Mouse (Mus musculus): ENCODE measurements around the gene Ptprn2. TPM values are rescaled to one million over a fixed set of nuclear protein-coding genes. Genes with fewer than 3 reads are reported as not detected.

Gene Ptprn2
- polyA plus RNA-seq, 1 experiment from 2014 or later, result 15.8 TPM

GRCm38 (mm10) chr12:116770911-116771310, 285.4 kb downstream of the Ptprn2 start:
- DNase-seq, result no peak
- no peak for ATAC-seq (ENCODE audit: low FRiP score, low TSS enrichment)

GRCm38 (mm10) chr12:116771493-116771892, 286.0 kb downstream of the Ptprn2 start:
- ATAC-seq (ENCODE audit: low FRiP score, low TSS enrichment) (no peak), DNase-seq (no peak)
- no peaks in the 10 kb centered on the region for H3K9me3 ChIP-seq (ENCODE audit: control insufficient read depth, low read length)
- H3K4me2 ChIP-seq (ENCODE audit: low read length), result no peak overlapping the region
- no peak overlapping the region for H3K4me3 ChIP-seq (replicated peaks; ENCODE audit: low read depth, low read length)
- no peaks in the 10 kb centered on the region for H3K27me3 ChIP-seq (ENCODE audit: control insufficient read depth, insufficient read depth, low read length)
- H3K36me3 ChIP-seq (ENCODE audit: control insufficient read depth, insufficient read depth, low read length), result no peaks in the 10 kb centered on the region
- 83% methylated on average over 4 of the region's 4 CpGs for WGBS
- H3K9ac ChIP-seq (replicated peaks; ENCODE audit: low read length), result no peak overlapping the region
- H3K27ac ChIP-seq (replicated peaks; ENCODE audit: low read depth, low read length), result no peak overlapping the region
- H3K4me1 ChIP-seq (ENCODE audit: control insufficient read depth, insufficient read depth, low read length), result no peaks in the 10 kb centered on the region

More at GRCm38 (mm10) chr12:116770911-116771310, 285.4 kb downstream of the Ptprn2 start:
- Histone ChIP-seq H3K4me3 (replicated peaks; ENCODE audit: low read depth, low read length) (no peak overlapping the region), H3K9ac (replicated peaks; ENCODE audit: low read length) (no peak overlapping the region), H3K36me3 (ENCODE audit: control insufficient read depth, insufficient read depth, low read length) (no peaks in the 10 kb centered on the region), H3K27ac (replicated peaks; ENCODE audit: low read depth, low read length) (no peak overlapping the region), H3K4me2 (ENCODE audit: low read length) (no peak overlapping the region), H3K27me3 (ENCODE audit: control insufficient read depth, insufficient read depth, low read length) (no peaks in the 10 kb centered on the region), H3K9me3 (ENCODE audit: control insufficient read depth, low read length) (no peaks in the 10 kb centered on the region), H3K4me1 (ENCODE audit: control insufficient read depth, insufficient read depth, low read length) (no peaks in the 10 kb centered on the region)
- 74% methylated on average over 6 of the region's 6 CpGs for WGBS

GRCm38 (mm10) chr12:116772081-116772566, 286.6 kb downstream of the Ptprn2 start:
- 38% methylated on average over 7 of the region's 7 CpGs for WGBS
- ATAC-seq (ENCODE audit: low FRiP score, low TSS enrichment) (no peak), DNase-seq (no peak)
- Histone ChIP-seq H3K4me3 (replicated peaks; ENCODE audit: low read depth, low read length) (no peak overlapping the region), H3K9me3 (ENCODE audit: control insufficient read depth, low read length) (no peaks in the 10 kb centered on the region), H3K4me1 (ENCODE audit: control insufficient read depth, insufficient read depth, low read length) (no peaks in the 10 kb centered on the region), H3K4me2 (ENCODE audit: low read length) (no peak overlapping the region), H3K9ac (replicated peaks; ENCODE audit: low read length) (no peak overlapping the region), H3K27ac (replicated peaks; ENCODE audit: low read depth, low read length) (no peak overlapping the region), H3K27me3 (ENCODE audit: control insufficient read depth, insufficient read depth, low read length) (no peaks in the 10 kb centered on the region), H3K36me3 (ENCODE audit: control insufficient read depth, insufficient read depth, low read length) (no peaks in the 10 kb centered on the region)

- H3K27me3 ChIP-seq (ENCODE audit: control insufficient read depth, insufficient read depth, low read length), result no peaks in the 10 kb centered on the region
- ATAC-seq (ENCODE audit: low FRiP score, low TSS enrichment) (no peak), DNase-seq (no peak)
- H3K9ac ChIP-seq (replicated peaks; ENCODE audit: low read length), result no peak overlapping the region
- H3K27ac ChIP-seq (replicated peaks; ENCODE audit: low read depth, low read length), result no peak overlapping the region
- H3K9me3 ChIP-seq (ENCODE audit: control insufficient read depth, low read length), result no peaks in the 10 kb centered on the region
- no peaks in the 10 kb centered on the region for H3K4me1 ChIP-seq (ENCODE audit: control insufficient read depth, insufficient read depth, low read length)
- H3K36me3 ChIP-seq (ENCODE audit: control insufficient read depth, insufficient read depth, low read length), result no peaks in the 10 kb centered on the region
- H3K4me3 ChIP-seq (replicated peaks; ENCODE audit: low read depth, low read length), result no peak overlapping the region
- WGBS, result 94% methylated on average over 3 of the region's 3 CpGs
- H3K4me2 ChIP-seq (ENCODE audit: low read length), result no peak overlapping the region
Observed at GRCm38 (mm10) chr12:116773344-116773743, 287.8 kb downstream of the Ptprn2 start.

- ATAC-seq (ENCODE audit: low FRiP score, low TSS enrichment), result no peak
- Histone ChIP-seq H3K9me3 (ENCODE audit: control insufficient read depth, low read length) (no peaks in the 10 kb centered on the region), H3K4me3 (replicated peaks; ENCODE audit: low read depth, low read length) (no peak overlapping the region), H3K4me1 (ENCODE audit: control insufficient read depth, insufficient read depth, low read length) (no peaks in the 10 kb centered on the region), H3K27ac (replicated peaks; ENCODE audit: low read depth, low read length) (no peak overlapping the region), H3K36me3 (ENCODE audit: control insufficient read depth, insufficient read depth, low read length) (no peaks in the 10 kb centered on the region), H3K4me2 (ENCODE audit: low read length) (no peak overlapping the region), H3K27me3 (ENCODE audit: control insufficient read depth, insufficient read depth, low read length) (no peaks in the 10 kb centered on the region), H3K9ac (replicated peaks; ENCODE audit: low read length) (no peak overlapping the region)
- no peak for DNase-seq
- 94% methylated on average over 8 of the region's 8 CpGs for WGBS
Observed at GRCm38 (mm10) chr12:116776447-116776846, 290.9 kb downstream of the Ptprn2 start.

- H3K9ac ChIP-seq (replicated peaks; ENCODE audit: low read length), result no peak overlapping the region
- 30% methylated on average over 4 of the region's 4 CpGs for WGBS
- H3K36me3 ChIP-seq (ENCODE audit: control insufficient read depth, insufficient read depth, low read length), result no peaks in the 10 kb centered on the region
- no peaks in the 10 kb centered on the region for H3K9me3 ChIP-seq (ENCODE audit: control insufficient read depth, low read length)
- H3K4me2 ChIP-seq (ENCODE audit: low read length), result no peak overlapping the region
- DNase-seq (peak; percentile 19), ATAC-seq (ENCODE audit: low FRiP score, low TSS enrichment) (no peak; the same call in 1 of the 2 replicates)
- H3K4me1 ChIP-seq (ENCODE audit: control insufficient read depth, insufficient read depth, low read length), result no peaks in the 10 kb centered on the region
- no peak overlapping the region for H3K4me3 ChIP-seq (replicated peaks; ENCODE audit: low read depth, low read length)
- H3K27me3 ChIP-seq (ENCODE audit: control insufficient read depth, insufficient read depth, low read length), result no peaks in the 10 kb centered on the region
- H3K27ac ChIP-seq (replicated peaks; ENCODE audit: low read depth, low read length), result 0 out of 2 replicates have a peak overlapping the region, but pooled peaks have one; percentile 9
Observed at GRCm38 (mm10) chr12:116778095-116779090, 292.9 kb downstream of the Ptprn2 start.

DNA sequence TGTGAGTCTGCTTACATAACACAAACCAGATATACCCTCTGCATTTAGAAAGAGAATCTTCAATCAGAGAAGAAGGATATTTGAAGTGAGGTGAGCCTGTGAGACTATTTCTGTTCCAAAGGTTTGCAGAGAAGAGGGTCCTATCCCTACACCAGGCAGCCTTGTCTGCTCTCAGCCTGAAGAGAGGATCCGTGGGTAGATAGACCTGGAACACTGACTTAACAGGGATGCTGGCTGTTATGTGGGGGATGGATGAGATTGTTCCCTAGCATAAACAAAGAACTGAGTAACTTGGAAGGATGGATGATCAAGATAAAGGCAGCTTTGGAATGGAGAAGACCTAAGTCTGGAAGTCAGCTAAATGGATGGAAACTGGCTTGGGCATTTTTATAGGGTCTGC, 294.9 kb downstream of the Ptprn2 start:
- Histone ChIP-seq H3K9ac (replicated peaks; ENCODE audit: low read length) (no peak overlapping the region), H3K4me3 (replicated peaks; ENCODE audit: low read depth, low read length) (no peak overlapping the region), H3K4me2 (ENCODE audit: low read length) (no peak overlapping the region), H3K27ac (replicated peaks; ENCODE audit: low read depth, low read length) (no peak overlapping the region), H3K9me3 (ENCODE audit: control insufficient read depth, low read length) (no peaks in the 10 kb centered on the region), H3K27me3 (ENCODE audit: control insufficient read depth, insufficient read depth, low read length) (no peaks in the 10 kb centered on the region), H3K36me3 (ENCODE audit: control insufficient read depth, insufficient read depth, low read length) (no peaks in the 10 kb centered on the region), H3K4me1 (ENCODE audit: control insufficient read depth, insufficient read depth, low read length) (no peaks in the 10 kb centered on the region)
- no peak for ATAC-seq (ENCODE audit: low FRiP score, low TSS enrichment)
- DNase-seq, result no peak
- 95% methylated on average over 1 of the region's 1 CpGs for WGBS

DNA sequence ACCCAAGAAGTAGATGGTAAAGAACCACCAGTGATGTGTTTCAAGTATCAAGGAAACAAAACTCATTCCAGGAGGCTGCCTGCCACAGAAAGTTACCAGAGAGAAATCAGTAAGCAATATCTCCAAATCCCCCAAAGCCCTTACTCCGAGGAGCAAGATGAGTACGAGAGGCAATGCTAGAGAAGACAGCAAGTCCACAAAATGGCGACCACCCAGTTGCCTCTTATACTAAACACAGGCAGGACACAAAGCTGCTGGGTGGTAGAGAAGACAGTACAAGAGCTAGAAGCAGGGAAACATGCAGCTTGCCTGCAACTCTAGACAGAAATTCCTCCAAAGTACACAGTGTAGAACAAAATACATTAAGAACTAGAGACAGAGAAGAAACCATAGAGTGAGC, 300.2 kb downstream of the Ptprn2 start:
- no peaks in the 10 kb centered on the region for H3K36me3 ChIP-seq (ENCODE audit: control insufficient read depth, insufficient read depth, low read length)
- H3K27ac ChIP-seq (replicated peaks; ENCODE audit: low read depth, low read length), result no peak overlapping the region
- H3K9me3 ChIP-seq (ENCODE audit: control insufficient read depth, low read length), result no peaks in the 10 kb centered on the region
- no peaks in the 10 kb centered on the region for H3K4me1 ChIP-seq (ENCODE audit: control insufficient read depth, insufficient read depth, low read length)
- DNase-seq (no peak), ATAC-seq (ENCODE audit: low FRiP score, low TSS enrichment) (no peak)
- WGBS, result 94% methylated on average over 3 of the region's 3 CpGs
- H3K27me3 ChIP-seq (ENCODE audit: control insufficient read depth, insufficient read depth, low read length), result no peaks in the 10 kb centered on the region
- H3K9ac ChIP-seq (replicated peaks; ENCODE audit: low read length), result no peak overlapping the region
- no peak overlapping the region for H3K4me3 ChIP-seq (replicated peaks; ENCODE audit: low read depth, low read length)
- no peak overlapping the region for H3K4me2 ChIP-seq (ENCODE audit: low read length)

- Histone ChIP-seq H3K4me3 (replicated peaks; ENCODE audit: low read depth, low read length) (no peak overlapping the region), H3K4me1 (ENCODE audit: control insufficient read depth, insufficient read depth, low read length) (no peaks in the 10 kb centered on the region), H3K27ac (replicated peaks; ENCODE audit: low read depth, low read length) (no peak overlapping the region), H3K36me3 (ENCODE audit: control insufficient read depth, insufficient read depth, low read length) (no peaks in the 10 kb centered on the region), H3K9me3 (ENCODE audit: control insufficient read depth, low read length) (no peaks in the 10 kb centered on the region), H3K4me2 (ENCODE audit: low read length) (no peak overlapping the region), H3K27me3 (ENCODE audit: control insufficient read depth, insufficient read depth, low read length) (no peaks in the 10 kb centered on the region), H3K9ac (replicated peaks; ENCODE audit: low read length) (no peak overlapping the region)
- WGBS, result 86% methylated on average over 3 of the region's 3 CpGs
- DNase-seq, result no peak
- no peak for ATAC-seq (ENCODE audit: low FRiP score, low TSS enrichment)
Observed at GRCm38 (mm10) chr12:116788346-116788745, 302.8 kb downstream of the Ptprn2 start.
